Mouse (Mus musculus): ENCODE measurements at regions not wholly inside any gene's neighbourhood (a gene's known extent, or its start where the extent isn't known, plus 50 kb on each side); places are given as distances from the start of the nearest gene placed in this dataset.

DNA sequence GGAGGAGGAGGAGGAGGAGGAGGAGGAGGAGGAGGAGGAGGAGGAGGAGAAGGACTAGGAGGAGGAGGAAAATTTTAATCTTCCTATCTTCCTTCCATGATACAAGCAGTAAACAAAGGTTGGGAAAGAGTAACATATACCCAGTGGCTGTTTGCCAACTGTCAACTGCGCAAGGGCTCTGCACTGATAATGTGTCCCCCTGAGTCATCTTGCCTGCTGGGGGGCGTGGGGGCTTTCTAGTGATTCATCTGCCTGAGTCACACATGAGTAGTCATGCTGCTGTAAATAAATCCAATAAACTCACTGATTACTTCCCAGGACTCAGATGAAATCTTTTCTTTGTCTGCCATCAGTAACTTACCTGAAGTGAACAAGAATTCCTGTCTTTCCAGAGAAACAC is 110.2 kb downstream of the Tusc1 start:
- DNase-seq (ENCODE audit: low spot score) = peak; percentile 17

- DNase-seq (ENCODE audit: low spot score) = no peak
Observed at GRCm38 (mm10) chr4:93220747-93221146, 114.6 kb downstream of the Tusc1 start.

DNA sequence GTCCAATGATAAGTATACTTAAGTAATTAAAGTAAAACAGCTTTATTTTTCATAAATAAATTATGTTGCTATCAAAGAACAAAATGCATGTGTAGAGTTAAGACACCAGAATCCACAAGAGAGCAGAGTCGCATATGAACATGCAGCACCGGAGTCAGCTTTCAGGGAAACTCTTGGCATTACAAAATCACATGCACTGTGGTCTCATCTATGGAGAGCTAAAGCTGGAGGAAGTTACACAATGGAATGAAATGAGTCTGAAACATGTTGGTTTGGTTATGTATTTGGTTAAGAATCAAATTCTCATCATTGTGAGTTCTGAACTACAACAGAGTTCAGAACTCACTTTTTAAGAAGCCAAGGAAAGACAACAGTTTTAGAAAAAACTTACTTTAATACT is 126.9 kb downstream of the Tusc1 start:
- DNase-seq (ENCODE audit: low spot score) = no peak

GRCm38 (mm10) chr4:93199811-93200210 is 135.5 kb downstream of the Tusc1 start:
- DNase-seq (ENCODE audit: low spot score) = no peak

- no peak for DNase-seq (ENCODE audit: low spot score)
Observed at GRCm38 (mm10) chr4:93184332-93184731, 151.0 kb downstream of the Tusc1 start.

All from urinary bladder, postnatal 25 days (tissue).